Mouse (Mus musculus): ENCODE results near the gene Rgs14. TPM values are rescaled to one million over a fixed set of nuclear protein-coding genes. Genes with fewer than 3 reads are reported as not detected.

The Rgs14 gene
- polyA plus RNA-seq, 1 experiment, result not detected

DNA sequence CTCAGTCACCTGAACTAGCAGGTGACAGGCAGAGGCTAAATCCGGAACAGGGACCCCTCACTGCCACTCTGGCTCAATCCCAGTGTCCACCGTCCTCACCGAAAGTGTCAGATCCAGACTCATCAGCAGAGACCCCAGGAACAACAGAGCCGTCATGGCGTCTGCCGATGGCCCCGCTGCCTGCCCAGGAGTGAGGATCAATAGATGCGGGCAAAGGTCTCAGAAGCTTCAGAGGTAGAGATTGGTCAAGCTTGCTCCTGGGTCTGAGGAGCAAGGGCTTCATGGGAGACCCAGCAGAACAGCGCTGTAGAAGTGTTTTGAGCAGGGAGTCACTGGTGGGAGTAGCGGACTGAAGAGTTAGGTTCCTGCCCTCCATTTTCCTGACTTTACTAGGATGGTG lies 57.1 kb downstream of the Rgs14 start, which contains the start of gene F12:
F12 (minus strand) TSS at position 181 of the 400 bp plus-strand sequence.
- Histone ChIP-seq H3K9me3 (ENCODE audit: control insufficient read depth, low read length) (no peaks in the 10 kb centered on the region), H3K4me1 (ENCODE audit: control insufficient read depth) (no peaks in the 10 kb centered on the region), H3K4me3 (replicated peaks) (peak within 1 kb of the TSS; percentile 26), H3K27me3 (ENCODE audit: control insufficient read depth) (peaks cover 16% of the 10 kb centered on the region), H3K36me3 (ENCODE audit: control insufficient read depth) (no peaks in the 10 kb centered on the region; the same call in 1 of the 2 replicates)
- TF ChIP-seq GATA1 (IDR thresholded peaks at IDR 0.05; ENCODE audit: low read length), result no peak
- no peak for TF ChIP-seq TAL1 (IDR thresholded peaks at IDR 0.05; ENCODE audit: low read length)

DNA sequence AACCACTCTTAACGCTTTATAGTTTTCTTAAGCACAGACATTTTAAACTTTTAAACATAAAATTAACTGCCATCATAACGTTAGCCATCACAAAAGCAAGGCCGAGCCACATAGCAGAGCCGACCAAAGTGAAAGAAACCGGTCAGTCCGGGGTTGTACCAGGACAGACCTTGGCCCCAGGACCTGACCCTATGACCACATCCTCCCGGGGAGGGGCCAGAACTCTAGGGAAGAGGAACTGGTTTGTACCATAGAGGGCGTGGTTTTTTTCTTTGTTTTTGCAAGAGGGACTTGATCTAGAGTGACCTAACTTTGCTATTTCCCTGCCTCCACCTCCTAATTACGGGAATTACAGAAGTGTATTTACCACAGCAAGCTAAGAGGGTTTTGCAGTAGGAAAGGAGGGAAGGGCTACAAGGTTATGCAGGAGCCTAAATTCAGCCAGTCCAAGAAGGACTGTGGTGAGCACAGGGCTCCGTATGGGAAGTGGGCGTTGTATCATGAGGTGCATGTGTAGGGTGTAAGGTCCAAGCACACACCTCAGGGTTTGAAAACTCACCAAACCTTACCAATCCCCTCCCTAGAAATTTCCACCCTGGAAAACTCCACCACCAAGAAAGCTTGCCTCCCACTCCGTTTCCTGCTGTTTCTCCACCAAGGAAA lies 59.8 kb downstream of the Rgs14 start:
- no peak overlapping the region for H3K4me3 ChIP-seq (replicated peaks)

DNA sequence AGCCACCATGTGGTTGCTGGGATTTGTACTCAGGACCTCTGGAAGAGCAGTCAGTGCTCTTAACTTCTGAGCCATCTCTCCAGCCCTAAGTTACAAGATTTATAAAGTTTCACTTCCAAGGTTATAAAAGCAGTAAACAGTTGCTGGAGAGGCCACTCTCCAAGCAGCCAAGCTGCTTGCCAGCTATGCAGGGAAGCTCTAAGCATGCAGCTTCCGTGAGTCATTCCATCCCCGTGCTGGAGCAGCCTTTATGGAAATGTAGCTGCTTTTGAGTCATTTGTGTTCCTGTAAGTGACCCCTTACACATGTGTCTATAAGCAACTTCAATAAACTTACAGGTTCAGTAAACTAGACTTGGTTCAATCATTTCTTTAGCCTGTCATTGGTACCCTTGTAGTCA lies 61.0 kb downstream of the Rgs14 start:
- TF ChIP-seq TAL1 (IDR thresholded peaks at IDR 0.05; ENCODE audit: low read length) (no peak), GATA1 (IDR thresholded peaks at IDR 0.05; ENCODE audit: low read length) (no peak)
- peaks cover 2% of the 10 kb centered on the region; the same call in 1 of the 2 replicates for H3K27me3 ChIP-seq (ENCODE audit: control insufficient read depth)
- no peaks in the 10 kb centered on the region for H3K36me3 ChIP-seq (ENCODE audit: control insufficient read depth)
- H3K4me1 ChIP-seq (ENCODE audit: control insufficient read depth), result peaks cover 3% of the 10 kb centered on the region
- H3K4me3 ChIP-seq (replicated peaks), result no peak overlapping the region
- H3K9me3 ChIP-seq (ENCODE audit: control insufficient read depth, low read length), result peaks cover 5% of the 10 kb centered on the region; the same call in 1 of the 2 replicates

More for the DNA sequence above, 59.8 kb downstream of the Rgs14 start:
- Histone ChIP-seq H3K36me3 (ENCODE audit: control insufficient read depth) (no peaks in the 10 kb centered on the region), H3K9me3 (ENCODE audit: control insufficient read depth, low read length) (peaks cover 5% of the 10 kb centered on the region; the same call in 1 of the 2 replicates), H3K27me3 (ENCODE audit: control insufficient read depth) (peaks cover 2% of the 10 kb centered on the region; the same call in 1 of the 2 replicates), H3K4me1 (ENCODE audit: control insufficient read depth) (peaks cover 3% of the 10 kb centered on the region)
- TF ChIP-seq GATA1 (IDR thresholded peaks at IDR 0.05; ENCODE audit: low read length) (no peak), TAL1 (IDR thresholded peaks at IDR 0.05; ENCODE audit: low read length) (no peak)

DNA sequence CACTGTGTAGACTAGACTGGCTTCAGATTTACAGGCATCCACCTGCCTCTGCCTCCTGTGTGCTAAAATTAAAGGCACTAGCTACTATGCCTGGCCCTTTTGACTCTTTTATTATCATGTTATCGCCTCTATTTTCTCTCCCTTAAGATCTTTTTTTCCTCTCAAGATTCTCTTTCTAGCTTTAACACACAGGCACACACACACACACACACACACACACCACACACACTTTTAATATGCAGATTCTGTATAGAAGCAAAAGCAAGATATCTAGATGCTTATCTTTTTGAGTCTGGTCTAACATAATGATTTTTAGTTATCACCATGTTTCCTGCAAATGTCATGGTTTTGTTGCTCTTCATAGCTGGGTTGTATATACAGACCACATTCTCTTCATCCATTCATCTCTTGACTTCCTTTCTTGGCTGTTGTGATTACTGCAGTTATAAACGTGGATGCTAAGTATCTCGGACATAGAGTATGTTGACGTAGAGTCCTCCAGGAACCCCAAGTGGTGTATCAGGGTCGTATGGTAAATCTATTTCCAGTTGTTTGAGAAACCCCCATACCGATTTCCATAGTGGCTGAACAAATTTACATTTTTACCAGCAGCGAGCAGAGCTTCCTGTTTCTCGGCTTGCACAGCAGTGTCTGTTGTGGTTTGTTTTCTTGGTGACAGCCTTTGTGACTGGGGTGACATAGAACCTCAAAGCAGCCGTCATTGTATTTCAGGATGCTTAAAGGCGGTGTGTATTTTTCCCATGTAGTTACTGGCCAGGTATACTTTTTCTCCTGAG lies 62.6 kb downstream of the Rgs14 start:
- peaks cover 3% of the 10 kb centered on the region for H3K4me1 ChIP-seq (ENCODE audit: control insufficient read depth)

More for the DNA sequence above, 62.6 kb downstream of the Rgs14 start:
- no peaks in the 10 kb centered on the region for H3K36me3 ChIP-seq (ENCODE audit: control insufficient read depth)
- no peak for TF ChIP-seq GATA1 (IDR thresholded peaks at IDR 0.05; ENCODE audit: low read length)
- TF ChIP-seq TAL1 (IDR thresholded peaks at IDR 0.05; ENCODE audit: low read length), result no peak
- peaks cover 5% of the 10 kb centered on the region; the same call in 1 of the 2 replicates for H3K9me3 ChIP-seq (ENCODE audit: control insufficient read depth, low read length)
- no peak overlapping the region for H3K4me3 ChIP-seq (replicated peaks)
- peaks cover 2% of the 10 kb centered on the region; the same call in 1 of the 2 replicates for H3K27me3 ChIP-seq (ENCODE audit: control insufficient read depth)

Other genes starting within 250 kb of the Rgs14 start
- gene Gm17617, start 236.2 kb upstream of the Rgs14 start, polyA plus RNA-seq (2012), result not detected in 2 replicates
- 0.05 and 0.07 TPM in 2 replicates for gene Fgfr4, start 217.1 kb upstream of the Rgs14 start, polyA plus RNA-seq (2012)
- 0.20 and 0.48 TPM in 2 replicates for gene Nsd1, start 159.9 kb upstream of the Rgs14 start, polyA plus RNA-seq (2012)
- gene Prelid1, start 49.2 kb upstream of the Rgs14 start, polyA plus RNA-seq (2012), result 15.3 and 26.1 TPM in 2 replicates
- 11.5 and 12.0 TPM in 2 replicates for gene Rab24, start 47.8 kb upstream of the Rgs14 start, polyA plus RNA-seq (2012)
- 14.7 and 15.8 TPM in 2 replicates for gene Mxd3, start 39.9 kb upstream of the Rgs14 start, polyA plus RNA-seq (2012)
- gene Lman2, start 6.9 kb upstream of the Rgs14 start, polyA plus RNA-seq (2012), result 2.9 and 4.8 TPM in 2 replicates
- gene Slc34a1, start 28.5 kb downstream of the Rgs14 start, polyA plus RNA-seq (2012), result not detected in 2 replicates
- not detected in 2 replicates for gene Pfn3, start 45.5 kb downstream of the Rgs14 start, polyA plus RNA-seq (2012)
- gene F12, start 57.1 kb downstream of the Rgs14 start, polyA plus RNA-seq (2012), result 0.09 and 0.25 TPM in 2 replicates
- gene Grk6, start 75.3 kb downstream of the Rgs14 start, polyA plus RNA-seq (2012), result 9.5 and 10.2 TPM in 2 replicates
- 0.08 and 0.23 TPM in 2 replicates for gene Prr7, start 94.5 kb downstream of the Rgs14 start, polyA plus RNA-seq (2012)
- 0.05 and 0.06 TPM in 2 replicates for gene Dbn1, start 118.4 kb downstream of the Rgs14 start, polyA plus RNA-seq (2012)
- gene Pdlim7, start 143.9 kb downstream of the Rgs14 start, polyA plus RNA-seq (2012), result 1.9 and 3.0 TPM in 2 replicates
- 0.54 and 0.67 TPM in 2 replicates for gene Dok3, start 159.6 kb downstream of the Rgs14 start, polyA plus RNA-seq (2012)
- gene Ddx41, start 166.9 kb downstream of the Rgs14 start, polyA plus RNA-seq (2012), result 4.7 and 5.2 TPM in 2 replicates
- gene Fam193b, start 201.4 kb downstream of the Rgs14 start, polyA plus RNA-seq (2012), result 9.1 and 10.2 TPM in 2 replicates
- gene Tmed9, start 204.0 kb downstream of the Rgs14 start, polyA plus RNA-seq (2012), result 9.5 and 12.0 TPM in 2 replicates
- gene B4galt7, start 230.2 kb downstream of the Rgs14 start, polyA plus RNA-seq (2012), result 0.39 and 0.50 TPM in 2 replicates